Mouse (Mus musculus) limb, embryonic 12.5 days (tissue): Measurements from ENCODE around the gene B4galt2. TPM values are rescaled to one million over a fixed set of nuclear protein-coding genes. Genes with fewer than 3 reads are reported as not detected.

ENCODE experiments used
- ATAC-seq: fragments of 200-750 bp; cut with Nextera tagmentation; 2 replicates; pipeline ENCODE4 v1.8.0; 2017; ENCODE audit warnings: low read depth, moderate TSS enrichment; ENCODE audit not compliant: insufficient number of reproducible peaks, insufficient read depth, low FRiP score, low TSS enrichment
- H3K27ac ChIP-seq: fragments of 300-500 bp; sonication (generic); 2 replicates; pipeline ENCODE4 v1.5.1; 2016; ENCODE audit warnings: mild to moderate bottlenecking, moderate library complexity
- H3K27me3 ChIP-seq: fragments of 300-500 bp; sonication (generic); 2 replicates; pipeline ENCODE4 v1.6.1; 2016; ENCODE audit warnings: mild to moderate bottlenecking, moderate library complexity
- H3K36me3 ChIP-seq: fragments of 300-500 bp; sonication (generic); 2 replicates; pipeline ENCODE4 v1.6.1; 2016; ENCODE audit warnings: mild to moderate bottlenecking, moderate library complexity
- H3K4me1 ChIP-seq: fragments of 300-500 bp; sonication (generic); replicated peaks from 2 replicates; pipeline ENCODE4 v1.6.1; 2016
- H3K4me2 ChIP-seq: fragments of 300-500 bp; sonication (generic); 2 replicates; pipeline ENCODE4 v1.6.1; 2016; ENCODE audit warnings: mild to moderate bottlenecking, moderate library complexity
- H3K4me3 ChIP-seq: fragments of 300-500 bp; sonication (generic); replicated peaks from 2 replicates; pipeline ENCODE4 v1.5.1; 2016; ENCODE audit warnings: mild to moderate bottlenecking
- H3K9ac ChIP-seq: fragments of 300-500 bp; sonication (generic); replicated peaks from 2 replicates; pipeline ENCODE4 v1.6.1; 2016; ENCODE audit warnings: mild to moderate bottlenecking, moderate library complexity
- H3K9me3 ChIP-seq: fragments of 300-500 bp; sonication (generic); 2 replicates; pipeline ENCODE4 v1.6.1; 2016; ENCODE audit warnings: mild to moderate bottlenecking, moderate library complexity
- whole genome bisulfite sequencing: fragments of 180-500 bp; shearing (Covaris S2); methylation state at CpG from one replicate; pipeline ENCODE4 v1.1.7; 2016; 5-methylcytosine and 5-hydroxymethylcytosine counted together
- polyA plus RNA-seq: library from polyadenylated mRNA; unstranded; fragments of >200 nt; fragmentation: Nextera tagmentation; extraction: Ambion mirVana; gene quantifications from 2 replicates; pipeline ENCODE4 v1.2.1, GENCODE M21; 2016

B4galt2 gene
- polyA plus RNA-seq, 1 experiment from 2014 or later = 36.4 TPM

DNA sequence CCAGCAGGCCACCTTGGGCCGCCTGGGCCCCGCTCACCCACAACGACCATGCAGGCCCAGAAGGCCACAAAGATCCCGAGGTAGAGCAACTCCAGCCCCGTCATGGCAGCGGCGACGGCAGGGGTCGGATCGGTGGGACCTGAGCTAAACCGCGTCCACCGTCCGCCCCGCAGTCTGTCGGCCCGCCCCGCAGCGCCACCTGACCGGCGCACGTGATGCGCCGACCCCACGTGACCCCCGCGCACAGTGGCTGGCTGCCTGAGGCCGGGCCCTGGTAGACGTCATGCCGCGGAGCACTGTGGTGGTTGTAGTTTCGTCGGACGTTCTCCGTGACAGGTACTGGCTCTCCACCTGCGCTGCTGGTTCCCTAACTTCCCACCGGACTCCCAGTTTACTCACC is 3.8 kb upstream of the B4galt2 start, which contains the start of gene Atp6v0b:
Gene Atp6v0b (minus strand): TSS at position 201 of the 400 bp plus-strand sequence.
- peaks cover 37% of the 10 kb centered on the region for H3K4me1 ChIP-seq
- H3K4me2 ChIP-seq = peak within 1 kb of the TSS; percentile 90
- WGBS = 0% methylated on average over 37 of the region's 37 CpGs
- H3K9me3 ChIP-seq = no peaks in the 10 kb centered on the region
- ATAC-seq = peak; percentile 82
- H3K36me3 ChIP-seq = peaks cover 32% of the 10 kb centered on the region
- H3K9ac ChIP-seq = peak within 1 kb of the TSS; percentile 76
- 0 out of 2 replicates have a peak within 1 kb of the TSS, but pooled peaks have one; percentile 53 for H3K27ac ChIP-seq
- H3K27me3 ChIP-seq = no peaks in the 10 kb centered on the region
- peak within 1 kb of the TSS; percentile 90 for H3K4me3 ChIP-seq

DNA sequence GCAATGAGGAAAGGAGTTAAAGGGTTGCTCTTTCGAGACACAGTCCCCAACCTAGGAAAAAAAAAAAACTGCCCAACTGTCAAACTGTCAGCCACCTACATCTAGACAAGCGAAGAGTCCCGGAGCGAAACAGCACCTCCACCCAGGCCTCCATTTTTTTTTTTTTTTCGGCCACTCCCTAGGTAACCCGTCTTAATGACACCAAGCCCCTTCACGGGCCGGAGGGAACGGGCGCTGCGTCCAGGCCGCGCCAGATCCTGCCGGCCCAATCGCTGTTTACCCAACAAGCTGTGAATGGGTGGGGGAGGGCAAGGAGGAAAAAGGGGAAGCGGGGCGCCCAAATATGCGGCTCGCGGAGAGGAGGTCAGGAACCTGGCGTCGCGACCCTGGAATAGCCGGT is 3.4 kb upstream of the B4galt2 start:
- H3K27me3 ChIP-seq = no peaks in the 10 kb centered on the region
- no peaks in the 10 kb centered on the region for H3K9me3 ChIP-seq
- H3K4me3 ChIP-seq = peak overlapping the region; percentile 90
- H3K9ac ChIP-seq = peak overlapping the region; percentile 76
- no peak for ATAC-seq
- H3K27ac ChIP-seq = 0 out of 2 replicates have a peak overlapping the region, but pooled peaks have one; percentile 53
- peaks cover 33% of the 10 kb centered on the region for H3K36me3 ChIP-seq
- peak overlapping the region; percentile 90 for H3K4me2 ChIP-seq
- 3% methylated on average over 24 of the region's 24 CpGs for WGBS
- peaks cover 40% of the 10 kb centered on the region for H3K4me1 ChIP-seq

DNA sequence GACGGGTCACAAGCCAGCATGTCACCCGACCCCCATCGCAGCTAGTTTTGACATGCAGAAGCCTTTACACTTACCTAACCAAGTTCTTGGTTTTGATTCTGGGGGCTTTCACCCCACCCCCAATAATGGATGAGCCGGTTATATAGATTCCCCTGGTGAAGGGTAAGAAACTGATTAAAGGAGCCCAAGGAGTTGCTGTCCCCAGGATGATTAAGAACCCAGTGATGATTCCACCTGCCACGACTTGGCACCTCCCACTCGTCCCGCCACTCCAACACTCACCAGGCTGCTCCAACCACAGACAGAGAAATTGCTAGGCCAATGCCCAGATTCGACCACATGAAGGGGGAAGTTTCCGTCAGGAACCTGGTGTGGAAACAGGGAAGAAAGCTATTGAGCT is 2.7 kb upstream of the B4galt2 start:
- Histone ChIP-seq H3K27me3 (no peaks in the 10 kb centered on the region), H3K9me3 (no peaks in the 10 kb centered on the region), H3K4me2 (peak overlapping the region; percentile 90), H3K4me1 (peaks cover 39% of the 10 kb centered on the region), H3K9ac (no peak overlapping the region; the same call in 1 of the 2 replicates), H3K4me3 (peak overlapping the region; percentile 90), H3K36me3 (peaks cover 40% of the 10 kb centered on the region), H3K27ac (no peak overlapping the region)
- no peak for ATAC-seq
- 84% methylated on average over 9 of the region's 9 CpGs for WGBS

DNA sequence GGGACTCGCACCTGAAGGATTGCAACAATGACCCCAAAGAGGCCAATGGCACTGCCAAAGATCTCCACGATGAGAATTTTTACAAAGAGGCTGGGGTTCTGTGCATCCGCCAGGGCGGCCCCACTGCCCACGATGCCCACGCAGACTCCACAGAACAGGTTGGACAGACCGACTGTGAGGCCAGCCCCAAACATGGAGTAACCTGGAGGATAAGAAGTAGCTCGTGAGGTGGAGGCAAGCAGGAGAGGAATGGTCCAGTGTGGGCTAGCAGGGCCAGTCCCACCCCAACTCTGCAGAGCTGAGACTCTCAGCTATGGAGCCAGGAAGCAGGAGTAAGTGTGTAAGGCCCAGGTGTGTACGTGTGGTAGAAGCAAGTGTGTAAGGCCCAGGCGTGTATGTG is 1.8 kb upstream of the B4galt2 start:
- ATAC-seq = no peak
- H3K27me3 ChIP-seq = no peaks in the 10 kb centered on the region
- H3K9ac ChIP-seq = no peak overlapping the region
- peaks cover 47% of the 10 kb centered on the region for H3K36me3 ChIP-seq
- no peak overlapping the region for H3K27ac ChIP-seq
- no peak overlapping the region for H3K4me2 ChIP-seq
- peaks cover 35% of the 10 kb centered on the region for H3K4me1 ChIP-seq
- 93% methylated on average over 10 of the region's 10 CpGs for WGBS
- no peak overlapping the region for H3K4me3 ChIP-seq
- H3K9me3 ChIP-seq = no peaks in the 10 kb centered on the region

DNA sequence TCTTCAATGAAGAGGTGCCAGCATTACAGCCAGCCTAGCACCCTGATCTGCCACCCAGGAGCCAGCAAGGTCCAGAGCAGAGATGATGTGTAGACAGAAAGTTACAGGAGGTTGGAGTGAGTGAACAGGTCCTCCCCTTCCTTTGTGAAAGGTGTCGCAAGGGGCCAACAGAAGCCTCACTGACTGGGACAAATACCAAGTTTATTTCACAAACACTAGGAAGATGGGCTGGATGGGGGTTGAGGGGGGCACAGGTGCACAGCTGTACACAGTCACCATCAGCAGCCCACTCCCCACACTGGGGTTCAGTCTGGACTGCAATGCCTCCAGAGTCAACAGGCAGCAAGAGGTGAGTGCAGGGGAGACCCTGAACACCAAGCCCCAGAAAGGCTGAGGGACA is 859 bp upstream of the B4galt2 start:
- H3K4me1 ChIP-seq = peaks cover 35% of the 10 kb centered on the region

DNA sequence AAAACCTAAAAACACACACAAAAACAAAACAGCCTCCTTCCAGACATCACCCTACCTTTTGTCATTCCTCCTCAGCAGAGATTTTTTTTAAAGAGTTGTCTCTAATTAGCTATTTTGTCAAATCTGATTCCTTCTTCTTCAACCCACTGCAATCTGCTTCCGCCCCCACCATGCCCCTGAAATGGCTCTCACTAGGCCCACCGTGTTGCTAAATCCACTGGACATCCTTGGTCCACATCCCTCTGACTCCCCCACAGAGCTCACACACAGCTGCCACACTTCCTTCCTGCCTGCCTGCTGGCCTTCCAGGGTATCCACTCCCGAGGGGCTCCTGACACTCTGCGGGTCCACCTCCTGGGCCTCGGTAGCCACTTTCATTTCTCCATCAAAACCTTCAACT is 4.6 kb downstream of the B4galt2 start:
- WGBS = 81% methylated on average over 5 of the region's 5 CpGs
- H3K36me3 ChIP-seq = peaks cover 76% of the 10 kb centered on the region

More for the DNA sequence above, 859 bp upstream of the B4galt2 start:
- ATAC-seq = no peak
- Histone ChIP-seq H3K27me3 (no peaks in the 10 kb centered on the region), H3K9ac (peak overlapping the region; percentile 95; the same call in 1 of the 2 replicates), H3K9me3 (no peaks in the 10 kb centered on the region), H3K4me3 (peak overlapping the region; percentile 84), H3K4me2 (peak overlapping the region; percentile 86), H3K36me3 (peaks cover 47% of the 10 kb centered on the region), H3K27ac (no peak overlapping the region)
- WGBS = 92% methylated on average over 1 of the region's 1 CpGs

DNA sequence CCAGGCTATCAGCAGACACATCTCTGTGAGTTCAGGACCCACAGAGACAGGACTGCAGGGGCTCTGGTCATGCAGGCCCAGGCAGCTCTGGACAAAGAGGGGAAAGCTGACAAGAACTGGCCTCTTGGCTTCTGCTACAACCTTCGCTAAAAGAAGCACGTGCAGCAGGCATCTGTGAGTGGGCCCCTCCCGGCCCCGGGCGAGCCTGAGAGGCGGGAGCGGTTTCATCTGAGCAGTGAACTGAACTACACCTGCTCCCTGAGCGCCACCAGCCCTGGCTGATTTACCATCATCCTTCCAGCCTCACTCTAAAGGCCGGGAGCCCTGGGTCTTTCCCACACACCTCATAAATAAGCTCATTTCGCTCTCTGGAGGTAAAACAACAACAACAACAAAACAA is 5.0 kb downstream of the B4galt2 start:
- Histone ChIP-seq H3K36me3 (peaks cover 80% of the 10 kb centered on the region), H3K4me3 (no peak overlapping the region), H3K4me2 (no peak overlapping the region), H3K4me1 (peaks cover 14% of the 10 kb centered on the region), H3K9ac (0 out of 2 replicates have a peak overlapping the region, but pooled peaks have one; percentile 0), H3K9me3 (no peaks in the 10 kb centered on the region), H3K27ac (no peak overlapping the region), H3K27me3 (no peaks in the 10 kb centered on the region)
- 55% methylated on average over 10 of the region's 10 CpGs for WGBS
- ATAC-seq = no peak

More for the DNA sequence above, 4.6 kb downstream of the B4galt2 start:
- Histone ChIP-seq H3K4me3 (no peak overlapping the region), H3K9ac (no peak overlapping the region), H3K9me3 (no peaks in the 10 kb centered on the region), H3K4me2 (no peak overlapping the region), H3K27ac (no peak overlapping the region), H3K27me3 (no peaks in the 10 kb centered on the region), H3K4me1 (peaks cover 15% of the 10 kb centered on the region)
- ATAC-seq = no peak

DNA sequence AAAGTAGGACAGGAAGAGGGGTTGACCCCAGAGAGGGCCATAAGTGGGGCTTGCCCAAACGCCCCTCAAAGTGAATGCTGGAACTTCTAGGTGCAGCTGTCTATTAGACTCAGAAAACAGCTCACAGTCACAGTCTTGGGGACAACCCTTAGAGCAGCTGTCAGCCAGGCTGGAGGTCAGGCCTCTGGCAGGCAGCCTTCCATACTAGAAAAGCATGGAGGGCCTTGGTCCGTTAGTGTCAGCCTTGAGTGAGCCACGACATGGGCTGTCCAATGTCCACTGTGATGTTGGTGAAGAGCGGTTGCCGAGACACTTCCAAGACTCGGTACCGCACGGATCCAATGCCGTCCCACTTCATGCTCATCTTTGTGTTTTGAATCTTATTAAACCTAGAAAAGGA is 9.7 kb downstream of the B4galt2 start:
- no peaks in the 10 kb centered on the region for H3K9me3 ChIP-seq
- no peaks in the 10 kb centered on the region for H3K27me3 ChIP-seq
- H3K36me3 ChIP-seq = peaks cover 59% of the 10 kb centered on the region
- H3K27ac ChIP-seq = no peak overlapping the region
- WGBS = 93% methylated on average over 9 of the region's 9 CpGs
- peaks cover 15% of the 10 kb centered on the region for H3K4me1 ChIP-seq
- H3K9ac ChIP-seq = no peak overlapping the region
- no peak for ATAC-seq
- H3K4me3 ChIP-seq = no peak overlapping the region
- no peak overlapping the region for H3K4me2 ChIP-seq

DNA sequence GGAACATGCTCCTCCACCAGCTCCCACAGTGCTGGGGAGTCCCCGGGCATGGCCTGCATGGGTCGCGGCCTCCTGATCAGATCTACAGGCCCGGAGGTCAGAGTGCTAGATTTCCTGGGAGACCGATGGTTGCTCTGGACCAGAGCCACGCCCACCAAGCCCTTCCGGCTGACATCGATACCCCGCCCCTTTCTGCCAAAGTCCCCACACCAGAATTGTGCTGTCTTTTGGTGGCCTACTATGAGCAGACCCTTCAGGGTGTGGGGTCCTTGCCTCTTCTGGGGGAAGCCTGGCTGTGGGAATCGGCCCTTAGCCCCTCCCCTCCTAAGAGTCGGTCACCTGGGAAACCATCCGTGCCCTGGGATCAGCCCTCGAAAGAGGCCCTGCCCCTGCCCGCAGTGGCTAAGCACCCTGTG is 10.8 kb downstream of the B4galt2 start, which contains the start of gene Ccdc24:
Gene Ccdc24 (minus strand): TSS at position 87 of the 416 bp plus-strand sequence.
- WGBS = 5% methylated on average over 14 of the region's 14 CpGs
- no peak within 1 kb of the TSS for H3K27ac ChIP-seq
- ATAC-seq = peak; percentile 22; the same call in 1 of the 2 replicates
- no peak within 1 kb of the TSS; the same call in 1 of the 2 replicates for H3K9ac ChIP-seq
- no peaks in the 10 kb centered on the region for H3K27me3 ChIP-seq
- no peaks in the 10 kb centered on the region for H3K9me3 ChIP-seq
- peak within 1 kb of the TSS; percentile 21 for H3K4me3 ChIP-seq
- H3K4me1 ChIP-seq = peaks cover 24% of the 10 kb centered on the region
- H3K36me3 ChIP-seq = peaks cover 49% of the 10 kb centered on the region
- H3K4me2 ChIP-seq = peak within 1 kb of the TSS; percentile 49

DNA sequence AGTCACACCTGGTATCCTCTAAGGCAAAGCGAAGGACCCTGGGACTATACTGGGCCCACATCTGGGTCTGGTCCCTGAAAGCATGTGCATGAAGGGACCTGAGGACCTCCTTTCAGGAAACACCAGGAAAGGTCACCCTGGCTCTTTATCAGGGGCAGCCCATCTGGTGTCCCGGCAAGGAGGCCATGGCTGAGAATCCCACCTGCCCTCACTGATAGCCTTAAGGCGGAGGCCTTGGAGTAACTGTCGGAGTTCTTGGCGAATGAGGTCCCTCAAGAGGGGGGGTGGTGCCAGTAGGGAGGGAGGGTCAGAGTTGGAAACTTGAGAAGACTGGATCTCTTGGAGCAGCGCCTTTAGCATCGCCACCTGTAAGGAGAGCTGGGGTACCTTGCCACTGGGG is 11.5 kb downstream of the B4galt2 start:
- peaks cover 25% of the 10 kb centered on the region for H3K4me1 ChIP-seq
- H3K27ac ChIP-seq = no peak overlapping the region
- H3K9me3 ChIP-seq = no peaks in the 10 kb centered on the region
- peak overlapping the region; percentile 49 for H3K4me2 ChIP-seq
- ATAC-seq = no peak
- no peaks in the 10 kb centered on the region for H3K27me3 ChIP-seq
- peaks cover 42% of the 10 kb centered on the region for H3K36me3 ChIP-seq
- H3K9ac ChIP-seq = no peak overlapping the region
- 45% methylated on average over 7 of the region's 7 CpGs for WGBS
- H3K4me3 ChIP-seq = no peak overlapping the region

DNA sequence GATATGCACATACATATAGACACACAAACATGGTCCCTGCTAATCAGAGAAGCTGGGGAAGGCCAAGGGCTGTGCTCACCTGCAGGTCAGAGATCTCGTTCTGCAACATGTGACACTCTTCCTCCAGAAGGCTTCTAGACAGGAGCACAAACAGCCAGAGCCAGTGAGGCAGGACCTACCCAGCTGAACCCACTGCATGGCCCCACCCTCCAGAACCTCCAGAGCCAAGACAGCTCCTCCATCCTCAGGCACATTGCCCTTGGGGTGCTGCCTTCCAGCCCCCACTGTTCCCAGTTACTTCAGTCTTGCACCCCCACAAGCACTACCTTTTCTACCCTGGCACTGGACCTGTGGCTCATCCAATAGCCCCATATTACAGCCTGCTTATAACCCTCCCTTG is 12.8 kb downstream of the B4galt2 start:
- no peak overlapping the region for H3K4me2 ChIP-seq
- no peak overlapping the region for H3K27ac ChIP-seq
- no peak for ATAC-seq
- WGBS = 68% methylated on average over 1 of the region's 1 CpGs
- H3K9me3 ChIP-seq = no peaks in the 10 kb centered on the region
- peaks cover 31% of the 10 kb centered on the region for H3K4me1 ChIP-seq
- peaks cover 29% of the 10 kb centered on the region for H3K36me3 ChIP-seq
- no peak overlapping the region for H3K9ac ChIP-seq
- no peaks in the 10 kb centered on the region for H3K27me3 ChIP-seq
- no peak overlapping the region for H3K4me3 ChIP-seq

DNA sequence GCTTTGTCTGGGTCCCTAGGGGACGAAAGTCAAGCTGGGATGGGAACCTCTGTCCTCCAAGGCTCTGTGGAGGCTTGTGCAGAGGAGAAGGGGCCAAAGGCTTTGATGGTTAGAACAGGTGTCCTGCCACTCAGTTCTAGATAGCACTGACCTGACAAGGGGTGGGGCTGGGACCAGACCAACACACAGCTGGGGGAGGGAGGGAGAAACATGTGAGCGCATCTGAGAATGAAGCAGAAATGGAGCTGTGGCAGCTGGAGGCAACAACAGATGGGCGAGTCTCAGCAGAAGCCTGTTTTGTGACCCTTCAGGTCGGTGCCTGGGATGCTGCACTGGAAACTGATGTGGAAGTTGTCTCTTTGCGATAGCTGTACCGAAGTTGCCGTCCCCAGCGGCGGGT is 14.0 kb downstream of the B4galt2 start:
- Histone ChIP-seq H3K27me3 (no peaks in the 10 kb centered on the region), H3K9ac (no peak overlapping the region), H3K9me3 (no peaks in the 10 kb centered on the region), H3K4me3 (no peak overlapping the region), H3K27ac (no peak overlapping the region), H3K4me1 (peaks cover 31% of the 10 kb centered on the region), H3K36me3 (peaks cover 27% of the 10 kb centered on the region), H3K4me2 (no peak overlapping the region)
- ATAC-seq = no peak
- 66% methylated on average over 9 of the region's 9 CpGs for WGBS
